Mouse (Mus musculus) spleen, adult 12 weeks (tissue): ENCODE data around the gene Hist1h2bk.

Source experiments
- DNase-seq: peaks from one replicate; pipeline ENCODE4 v3.0.0; 2022; ENCODE audit warnings: low spot score

Hist1h2bk gene

GRCm38 (mm10) chr13:22035267-22036148, at the start of gene Hist1h2bk, which contains the start of gene Hist1h2ah:
Hist1h2bk (plus strand) TSS chr13:22035870.
Hist1h2ah (minus strand) TSS chr13:22035568.
- DNase-seq = peak; percentile 81

- no peak for DNase-seq
These were observed 43.1 kb upstream of the Hist1h2bk start for GRCm38 (mm10) chr13:21992550-21992949.

GRCm38 (mm10) chr13:21993957-21994738, 41.5 kb upstream of the Hist1h2bk start:
- no peak for DNase-seq

GRCm38 (mm10) chr13:21994896-21995295, 40.8 kb upstream of the Hist1h2bk start:
- DNase-seq = no peak

- no peak for DNase-seq
These were observed 40.2 kb upstream of the Hist1h2bk start for GRCm38 (mm10) chr13:21995331-21995914.

DNA sequence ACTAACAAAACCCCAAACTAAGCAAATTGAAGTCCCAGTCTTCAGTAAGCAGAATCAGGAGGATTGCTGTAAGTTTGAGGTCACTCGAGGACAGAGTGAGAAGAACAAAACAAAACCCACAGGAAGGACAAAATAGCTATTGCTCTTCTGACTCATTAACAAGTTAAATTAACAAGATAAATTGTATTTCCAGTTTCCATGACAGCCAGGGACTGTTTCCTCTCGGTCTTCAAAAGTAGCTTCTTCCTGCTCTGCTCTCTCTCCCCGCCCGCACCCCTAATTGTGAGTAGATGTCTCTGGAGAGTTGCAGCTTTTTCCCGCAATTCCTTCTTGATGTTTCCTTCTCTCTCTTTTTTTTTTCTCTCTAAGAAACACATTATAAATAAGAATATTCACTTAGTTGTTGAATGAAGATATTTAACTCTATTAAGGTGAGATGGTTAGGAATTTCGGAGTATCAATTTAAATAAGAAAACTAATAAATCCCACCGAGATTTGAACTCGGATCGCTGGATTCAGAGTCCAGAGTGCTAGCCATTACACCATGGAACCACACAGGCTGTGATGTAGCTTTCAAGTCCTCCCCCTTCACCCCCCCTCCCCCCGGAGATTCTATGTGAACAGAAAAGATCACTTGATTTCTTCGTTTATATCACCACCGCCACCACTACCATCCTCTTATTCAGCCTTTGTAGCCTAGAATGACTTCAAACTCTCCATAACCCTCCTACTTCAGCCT, 39.4 kb upstream of the Hist1h2bk start:
- DNase-seq = no peak

DNA sequence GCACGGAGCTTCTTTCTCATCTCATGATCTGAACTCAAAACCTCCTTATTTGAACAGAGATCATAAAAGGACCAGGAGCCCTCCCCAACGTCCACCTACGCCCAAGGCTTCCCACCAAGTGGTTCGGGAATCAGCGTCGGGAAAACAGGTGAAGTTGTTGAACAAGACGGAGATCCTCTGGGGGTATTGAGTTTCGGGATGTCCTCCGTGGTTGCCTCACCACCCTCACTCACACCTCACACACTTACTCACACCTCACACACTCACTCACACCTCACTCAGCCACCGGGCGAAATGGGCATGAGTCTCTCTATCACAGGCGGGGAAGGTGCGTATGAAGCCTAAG, 38.9 kb upstream of the Hist1h2bk start:
- no peak for DNase-seq

DNA sequence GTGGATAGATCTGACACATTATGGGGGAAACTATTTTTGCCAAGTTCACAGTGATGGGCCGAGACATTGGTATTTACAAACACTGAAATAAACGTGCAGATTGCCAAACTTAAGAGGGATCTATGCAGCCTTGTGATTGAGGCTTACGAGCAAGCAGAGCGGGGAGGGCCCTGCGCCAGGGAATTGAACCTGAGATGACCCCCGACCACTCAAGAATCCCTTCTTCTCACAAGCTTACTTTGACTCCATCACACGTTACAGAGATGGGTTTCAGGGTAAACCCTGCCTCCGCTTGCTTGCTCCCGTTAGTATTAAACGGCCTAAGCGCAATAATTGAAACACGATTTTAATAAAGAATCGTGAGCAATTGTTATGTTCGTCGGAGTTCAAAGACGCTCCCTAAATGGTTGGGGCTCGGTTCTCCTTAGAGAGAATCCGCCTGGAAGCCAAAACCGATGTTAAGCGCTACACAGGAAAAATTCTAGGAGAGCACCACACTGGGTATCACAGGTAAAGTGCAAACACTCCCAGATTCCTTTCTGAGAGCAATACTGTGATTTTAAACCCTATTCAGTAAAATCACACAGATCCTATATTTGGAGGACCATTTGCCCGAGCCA, 38.4 kb upstream of the Hist1h2bk start:
- no peak for DNase-seq

- DNase-seq = no peak
These were observed 37.8 kb upstream of the Hist1h2bk start for GRCm38 (mm10) chr13:21997821-21998220.

GRCm38 (mm10) chr13:21998412-21998811, 37.3 kb upstream of the Hist1h2bk start:
- DNase-seq = no peak

- DNase-seq = no peak
These were observed 36.5 kb upstream of the Hist1h2bk start for GRCm38 (mm10) chr13:21999147-21999546.

DNA sequence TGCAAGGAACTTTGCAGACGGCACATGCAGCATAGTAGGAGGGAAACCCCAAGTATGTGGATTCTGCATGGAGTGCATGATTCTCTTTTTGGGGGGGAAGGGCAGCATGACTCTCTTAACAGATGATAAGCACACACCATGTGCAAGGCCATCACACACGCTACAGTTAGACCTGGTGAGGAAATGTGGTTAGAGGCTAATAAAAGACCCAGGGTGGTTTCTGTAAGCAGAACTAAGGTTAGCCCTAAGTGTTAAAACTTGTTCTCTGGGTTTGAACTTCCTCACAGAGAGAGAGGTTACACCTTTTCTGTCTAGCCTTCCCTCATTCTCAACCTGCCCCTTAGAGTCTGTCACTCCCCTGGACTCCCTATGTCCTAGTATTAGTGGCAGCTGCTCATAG, 34.3 kb upstream of the Hist1h2bk start:
- no peak for DNase-seq

- no peak for DNase-seq
These were observed 33.8 kb upstream of the Hist1h2bk start for GRCm38 (mm10) chr13:22001823-22002222.

DNA sequence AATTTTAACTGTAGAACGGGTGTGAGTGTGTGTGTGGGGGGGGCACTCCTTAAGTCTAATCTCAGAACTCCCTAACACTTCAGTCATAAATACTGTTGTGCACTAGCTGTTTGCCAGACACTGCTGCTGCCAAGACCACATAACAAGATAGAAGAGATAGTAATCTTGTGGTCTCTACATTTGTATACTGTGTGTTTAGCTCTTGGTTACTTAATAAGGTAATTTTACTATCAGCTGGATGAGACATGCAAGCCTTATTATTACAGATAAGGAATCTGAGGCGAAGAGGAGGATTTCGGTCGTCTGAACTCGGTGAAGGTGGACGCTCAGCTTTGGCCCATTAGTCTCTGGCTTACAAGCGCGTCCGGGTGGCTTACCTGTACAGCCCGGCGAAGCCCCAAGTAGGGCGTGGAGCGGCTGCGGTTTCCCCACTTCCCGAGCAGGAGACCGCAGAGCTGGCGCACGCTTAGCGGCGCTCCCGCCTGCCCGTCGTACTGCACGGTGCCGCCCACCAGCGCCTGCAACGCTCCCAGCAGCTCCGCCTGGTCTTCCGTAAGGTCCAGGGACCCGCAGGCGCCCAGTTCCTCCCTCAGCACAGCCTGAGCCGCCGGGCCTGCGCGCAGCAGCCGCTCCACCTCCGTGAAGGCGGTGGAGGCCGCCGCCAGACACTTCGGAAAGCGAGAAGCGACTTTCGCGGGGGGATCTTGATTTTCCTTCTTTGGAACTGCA, 29.9 kb upstream of the Hist1h2bk start:
- no peak for DNase-seq

GRCm38 (mm10) chr13:22006334-22007120, 29.1 kb upstream of the Hist1h2bk start:
- DNase-seq = peak; percentile 50

DNA sequence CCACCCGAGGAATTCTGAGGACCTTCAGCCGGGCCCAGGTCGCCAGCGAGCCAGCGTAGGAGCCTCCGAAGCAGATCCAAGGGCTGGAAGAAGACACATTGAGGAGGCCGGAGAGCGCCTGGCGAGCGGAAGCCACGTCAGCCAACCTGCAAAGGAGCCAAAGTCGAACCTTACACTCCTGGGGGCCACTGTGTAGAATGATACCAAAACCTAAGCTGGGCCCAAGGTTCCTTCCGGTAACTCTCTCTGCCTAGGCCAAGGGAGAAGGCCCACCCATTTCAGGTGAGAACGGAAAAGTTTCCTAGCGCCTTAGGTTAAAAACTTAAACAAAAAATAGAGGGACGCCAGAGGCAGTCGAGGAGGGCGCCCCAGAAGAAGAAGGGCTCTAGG, 28.6 kb upstream of the Hist1h2bk start:
- no peak for DNase-seq

GRCm38 (mm10) chr13:22007872-22008271, 27.8 kb upstream of the Hist1h2bk start:
- DNase-seq = no peak

GRCm38 (mm10) chr13:22008707-22009106, 27.0 kb upstream of the Hist1h2bk start:
- DNase-seq = no peak

GRCm38 (mm10) chr13:22009642-22010041, 26.0 kb upstream of the Hist1h2bk start, which contains the start of gene Prss16:
Prss16 (minus strand) TSS chr13:22009742.
- no peak for DNase-seq

DNA sequence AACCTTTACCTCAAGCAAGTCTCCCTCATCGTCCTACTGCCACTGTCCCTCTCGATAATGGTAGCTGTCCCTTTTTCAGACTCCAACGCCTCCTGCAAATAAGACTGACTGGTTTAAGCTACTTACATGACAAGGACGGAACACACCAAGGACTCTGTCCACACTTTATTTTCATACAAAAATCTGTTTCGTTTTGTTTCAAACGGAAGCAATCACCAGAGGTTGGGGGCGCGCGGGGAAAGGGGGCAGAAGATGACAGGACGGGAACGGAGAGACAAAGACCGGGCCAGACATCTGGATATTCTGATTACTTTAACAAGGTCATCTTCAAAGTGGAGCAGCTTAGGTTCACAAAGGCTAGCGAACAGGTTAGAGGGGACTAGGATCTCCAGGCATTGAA, 22.0 kb upstream of the Hist1h2bk start:
- no peak for DNase-seq
